Mouse (Mus musculus) neural tube, embryonic 15.5 days (tissue): ENCODE results near the gene Icam2. TPM values are rescaled to one million over a fixed set of nuclear protein-coding genes. Genes with fewer than 3 reads are reported as not detected.
A peak's percentile ranks its signal among the peaks of the same experiment; 100 is the strongest.

Experiments
- ATAC-seq: fragments of 200-750 bp; cut with Nextera tagmentation; 2 replicates; pipeline ENCODE4 v1.8.0; 2017; ENCODE audit warnings: mild to moderate bottlenecking, moderate TSS enrichment, moderate library complexity; ENCODE audit not compliant: low FRiP score
- H3K27ac ChIP-seq: fragments of 300-500 bp; sonication (generic); replicated peaks from 2 replicates; pipeline ENCODE4 v1.5.1; 2015; ENCODE audit warnings: mild to moderate bottlenecking, inconsistent platforms
- H3K27me3 ChIP-seq: fragments of 300-500 bp; sonication (generic); replicated peaks from 2 replicates; pipeline ENCODE4 v1.6.1; 2015; ENCODE audit warnings: inconsistent platforms
- H3K36me3 ChIP-seq: fragments of 300-500 bp; sonication (generic); 2 replicates; pipeline ENCODE4 v1.6.1; 2015; ENCODE audit warnings: inconsistent platforms
- H3K4me1 ChIP-seq: fragments of 300-500 bp; sonication (generic); 2 replicates; pipeline ENCODE4 v1.6.1; 2015; ENCODE audit warnings: inconsistent platforms
- H3K4me2 ChIP-seq: fragments of 300-500 bp; sonication (generic); 2 replicates; pipeline ENCODE4 v1.6.1; 2015; ENCODE audit warnings: inconsistent platforms, mild to moderate bottlenecking, moderate library complexity
- H3K4me3 ChIP-seq: fragments of 300-500 bp; sonication (generic); replicated peaks from 2 replicates; pipeline ENCODE4 v1.5.1; 2015; ENCODE audit warnings: mild to moderate bottlenecking, inconsistent platforms
- H3K9ac ChIP-seq: fragments of 300-500 bp; sonication (generic); replicated peaks from 2 replicates; pipeline ENCODE4 v1.6.1; 2015; ENCODE audit warnings: mild to moderate bottlenecking, inconsistent platforms
- H3K9me3 ChIP-seq: fragments of 300-500 bp; sonication (generic); replicated peaks from 2 replicates; pipeline ENCODE4 v1.6.1; 2016; ENCODE audit warnings: inconsistent platforms
- WGBS: fragments of 180-500 bp; shearing (Covaris S2); methylation state at CpG from one replicate; pipeline ENCODE4 v1.1.7; 2015; ENCODE audit warnings: mixed read lengths; 5-methylcytosine and 5-hydroxymethylcytosine counted together
- polyA plus RNA-seq: library from polyadenylated mRNA; unstranded; fragments of >200 nt; fragmentation: Nextera tagmentation; extraction: Ambion mirVana; gene quantifications from 2 replicates; pipeline ENCODE4 v1.2.1, GENCODE M21; 2015

Icam2 gene
- 14.8 and 27.6 TPM in 2 replicates for polyA plus RNA-seq

- Histone ChIP-seq H3K27me3 (no peaks in the 10 kb centered on the region), H3K4me3 (no peak within 1 kb of the TSS), H3K36me3 (no peaks in the 10 kb centered on the region), H3K9me3 (no peaks in the 10 kb centered on the region), H3K4me1 (peaks cover 7% of the 10 kb centered on the region; the same call in 1 of the 2 replicates), H3K4me2 (no peak within 1 kb of the TSS), H3K27ac (no peak within 1 kb of the TSS), H3K9ac (no peak within 1 kb of the TSS)
- WGBS, result 83% methylated on average over 6 of the region's 6 CpGs
- no peak for ATAC-seq
These were observed at the start of gene Icam2 for GRCm38 (mm10) chr11:106387791-106388216. Gene Icam2 (minus strand): TSS chr11:106388075.

- Histone ChIP-seq H3K27me3 (no peaks in the 10 kb centered on the region), H3K4me1 (no peaks in the 10 kb centered on the region), H3K4me2 (no peak overlapping the region), H3K4me3 (no peak overlapping the region), H3K9me3 (no peaks in the 10 kb centered on the region), H3K36me3 (no peaks in the 10 kb centered on the region), H3K9ac (no peak overlapping the region), H3K27ac (no peak overlapping the region)
- ATAC-seq, result no peak
- WGBS, result 90% methylated on average over 2 of the region's 2 CpGs
These were observed 49.7 kb upstream of the Icam2 start for GRCm38 (mm10) chr11:106437543-106437942.

- H3K4me1 ChIP-seq, result no peaks in the 10 kb centered on the region
- peaks cover 3% of the 10 kb centered on the region; the same call in 1 of the 2 replicates for H3K36me3 ChIP-seq
- 88% methylated on average over 5 of the region's 5 CpGs for WGBS
- H3K27ac ChIP-seq, result no peak overlapping the region
- ATAC-seq, result no peak
- H3K27me3 ChIP-seq, result no peaks in the 10 kb centered on the region
- H3K4me2 ChIP-seq, result no peak overlapping the region
- no peak overlapping the region for H3K4me3 ChIP-seq
- no peaks in the 10 kb centered on the region for H3K9me3 ChIP-seq
- H3K9ac ChIP-seq, result no peak overlapping the region
These were observed 49.2 kb upstream of the Icam2 start for GRCm38 (mm10) chr11:106437039-106437438.

- Histone ChIP-seq H3K9me3 (no peaks in the 10 kb centered on the region), H3K27ac (no peak overlapping the region), H3K4me2 (no peak overlapping the region), H3K36me3 (peaks cover 10% of the 10 kb centered on the region), H3K27me3 (no peaks in the 10 kb centered on the region), H3K9ac (no peak overlapping the region), H3K4me1 (no peaks in the 10 kb centered on the region), H3K4me3 (no peak overlapping the region)
- 96% methylated on average over 5 of the region's 5 CpGs for WGBS
- ATAC-seq, result no peak
These were observed 42.5 kb upstream of the Icam2 start for GRCm38 (mm10) chr11:106430392-106430791.

- Histone ChIP-seq H3K36me3 (peaks cover 14% of the 10 kb centered on the region), H3K4me2 (no peak overlapping the region), H3K4me3 (no peak overlapping the region), H3K9me3 (no peaks in the 10 kb centered on the region), H3K9ac (no peak overlapping the region), H3K27ac (no peak overlapping the region), H3K27me3 (no peaks in the 10 kb centered on the region), H3K4me1 (no peaks in the 10 kb centered on the region)
- no peak for ATAC-seq
- 88% methylated on average over 4 of the region's 4 CpGs for WGBS
These were observed 41.8 kb upstream of the Icam2 start for GRCm38 (mm10) chr11:106429689-106430088.

GRCm38 (mm10) chr11:106428556-106428955, 40.7 kb upstream of the Icam2 start:
- 96% methylated on average over 2 of the region's 2 CpGs for WGBS
- ATAC-seq, result no peak
- Histone ChIP-seq H3K36me3 (peaks cover 14% of the 10 kb centered on the region), H3K4me3 (no peak overlapping the region), H3K27ac (no peak overlapping the region), H3K4me2 (no peak overlapping the region), H3K9ac (no peak overlapping the region), H3K4me1 (no peaks in the 10 kb centered on the region), H3K27me3 (no peaks in the 10 kb centered on the region), H3K9me3 (no peaks in the 10 kb centered on the region)

- ATAC-seq, result no peak
- no peaks in the 10 kb centered on the region for H3K9me3 ChIP-seq
- no peak overlapping the region for H3K4me3 ChIP-seq
- no peaks in the 10 kb centered on the region for H3K27me3 ChIP-seq
- H3K36me3 ChIP-seq, result peaks cover 14% of the 10 kb centered on the region
- 88% methylated on average over 4 of the region's 4 CpGs for WGBS
- no peak overlapping the region for H3K9ac ChIP-seq
- H3K4me1 ChIP-seq, result no peaks in the 10 kb centered on the region
- H3K27ac ChIP-seq, result no peak overlapping the region
- no peak overlapping the region for H3K4me2 ChIP-seq
These were observed 40.2 kb upstream of the Icam2 start for GRCm38 (mm10) chr11:106428106-106428505.

- no peaks in the 10 kb centered on the region for H3K4me1 ChIP-seq
- H3K36me3 ChIP-seq, result peaks cover 12% of the 10 kb centered on the region
- H3K27ac ChIP-seq, result no peak overlapping the region
- no peak overlapping the region for H3K4me2 ChIP-seq
- no peaks in the 10 kb centered on the region for H3K9me3 ChIP-seq
- H3K4me3 ChIP-seq, result no peak overlapping the region
- WGBS, result 98% methylated on average over 4 of the region's 4 CpGs
- no peak for ATAC-seq
- H3K9ac ChIP-seq, result no peak overlapping the region
- no peaks in the 10 kb centered on the region for H3K27me3 ChIP-seq
These were observed 38.6 kb upstream of the Icam2 start for GRCm38 (mm10) chr11:106426447-106426846.

- no peaks in the 10 kb centered on the region for H3K4me1 ChIP-seq
- 97% methylated on average over 5 of the region's 5 CpGs for WGBS
- H3K9me3 ChIP-seq, result no peaks in the 10 kb centered on the region
- H3K4me2 ChIP-seq, result no peak overlapping the region
- H3K9ac ChIP-seq, result no peak overlapping the region
- H3K4me3 ChIP-seq, result no peak overlapping the region
- ATAC-seq, result no peak
- H3K36me3 ChIP-seq, result peaks cover 12% of the 10 kb centered on the region
- H3K27ac ChIP-seq, result no peak overlapping the region
- H3K27me3 ChIP-seq, result no peaks in the 10 kb centered on the region
These were observed 37.3 kb upstream of the Icam2 start for GRCm38 (mm10) chr11:106425201-106425600.

- no peaks in the 10 kb centered on the region for H3K9me3 ChIP-seq
- ATAC-seq, result no peak
- WGBS, result 81% methylated on average over 9 of the region's 9 CpGs
- H3K27ac ChIP-seq, result no peak overlapping the region
- H3K9ac ChIP-seq, result no peak overlapping the region
- H3K4me1 ChIP-seq, result no peaks in the 10 kb centered on the region
- H3K27me3 ChIP-seq, result no peaks in the 10 kb centered on the region
- no peak overlapping the region for H3K4me2 ChIP-seq
- H3K36me3 ChIP-seq, result peaks cover 4% of the 10 kb centered on the region; the same call in 1 of the 2 replicates
- H3K4me3 ChIP-seq, result no peak overlapping the region
These were observed 31.6 kb upstream of the Icam2 start for GRCm38 (mm10) chr11:106419262-106420102.

GRCm38 (mm10) chr11:106418622-106419196, 30.8 kb upstream of the Icam2 start:
- Histone ChIP-seq H3K4me1 (no peaks in the 10 kb centered on the region), H3K27me3 (no peaks in the 10 kb centered on the region), H3K36me3 (peaks cover 11% of the 10 kb centered on the region), H3K27ac (no peak overlapping the region), H3K9ac (no peak overlapping the region), H3K4me2 (no peak overlapping the region), H3K9me3 (no peaks in the 10 kb centered on the region), H3K4me3 (no peak overlapping the region)
- 45% methylated on average over 4 of the region's 4 CpGs for WGBS
- ATAC-seq, result peak; percentile 70

- no peaks in the 10 kb centered on the region for H3K4me1 ChIP-seq
- WGBS, result 89% methylated on average over 2 of the region's 2 CpGs
- no peaks in the 10 kb centered on the region for H3K27me3 ChIP-seq
- ATAC-seq, result no peak
- H3K4me3 ChIP-seq, result no peak overlapping the region
- no peak overlapping the region for H3K4me2 ChIP-seq
- no peaks in the 10 kb centered on the region for H3K9me3 ChIP-seq
- H3K27ac ChIP-seq, result no peak overlapping the region
- no peak overlapping the region for H3K9ac ChIP-seq
- H3K36me3 ChIP-seq, result peaks cover 16% of the 10 kb centered on the region
These were observed 30.0 kb upstream of the Icam2 start for GRCm38 (mm10) chr11:106417860-106418259.
